Mouse (Mus musculus): Measurements from ENCODE around the gene Rassf5. TPM values are rescaled to one million over a fixed set of nuclear protein-coding genes. Genes with fewer than 3 reads are reported as not detected.
A peak's percentile ranks its signal among the peaks of the same experiment; 100 is the strongest.

Gene Rassf5
- polyA plus RNA-seq, 1 experiment from 2014 or later: 7.5 TPM

DNA sequence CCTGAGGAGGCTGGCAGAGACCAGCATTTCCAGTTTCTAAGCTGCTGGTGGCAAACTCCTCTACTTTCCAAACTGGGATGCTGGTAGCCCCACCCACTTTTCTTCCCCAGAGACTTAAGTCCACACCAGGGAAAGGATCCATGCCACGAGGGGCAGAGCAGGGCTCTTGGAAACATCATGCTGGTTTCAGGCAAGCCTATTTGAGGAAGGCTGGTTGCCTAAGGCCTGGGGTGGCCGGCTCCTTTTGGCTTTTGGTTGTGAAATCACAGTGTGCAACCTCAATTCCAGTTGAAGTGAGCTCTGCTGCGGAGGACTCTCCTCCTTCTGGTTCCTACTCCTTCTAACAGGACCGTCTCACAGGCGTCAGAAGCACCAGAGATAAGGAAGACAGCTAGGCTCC is 41.7 kb upstream of the Rassf5 start:
- peak; percentile 34 for ATAC-seq
- Histone ChIP-seq H3K4me3 (ENCODE audit: low read depth, low read length) (no peak overlapping the region), H3K27me3 (replicated peaks; ENCODE audit: insufficient read depth, low read length) (no peaks in the 10 kb centered on the region), H3K4me2 (replicated peaks; ENCODE audit: low read depth, low read length) (no peak overlapping the region), H3K4me1 (ENCODE audit: insufficient read depth, low read depth, low read length) (no peaks in the 10 kb centered on the region; the same call in 1 of the 2 replicates), H3K36me3 (ENCODE audit: insufficient read depth, low read length) (peaks cover 11% of the 10 kb centered on the region; the same call in 1 of the 2 replicates), H3K9me3 (ENCODE audit: low read length) (no peaks in the 10 kb centered on the region), H3K9ac (replicated peaks; ENCODE audit: low read depth) (no peak overlapping the region), H3K27ac (ENCODE audit: low read length) (no peak overlapping the region)
- TF ChIP-seq CTCF (IDR thresholded peaks at IDR 0.05): no peak
- TF ChIP-seq EP300 (IDR thresholded peaks at IDR 0.05): no peak
- 39% methylated on average over 5 of the region's 5 CpGs for WGBS
- DNase-seq (ENCODE audit: low spot score): peak; percentile 58

DNA sequence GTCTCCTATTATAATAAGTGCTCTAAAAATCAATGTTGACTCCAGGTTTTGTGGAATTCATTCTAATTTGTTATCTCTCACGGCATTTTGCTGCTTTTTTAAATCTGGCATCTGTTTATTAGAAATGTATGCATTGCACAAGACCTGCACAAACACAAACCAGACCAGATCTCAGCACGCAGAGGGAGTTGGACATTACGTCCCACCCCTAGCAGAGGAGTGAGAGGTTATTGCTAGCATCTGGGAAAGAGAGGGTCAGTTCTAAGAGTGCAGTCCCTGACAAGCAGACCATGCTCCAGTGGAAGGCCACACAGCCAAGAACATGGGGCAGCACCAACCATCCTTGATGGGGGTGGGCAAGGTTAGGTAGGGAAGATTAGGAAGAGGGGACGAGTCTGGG is 39.6 kb upstream of the Rassf5 start:
- peaks cover 11% of the 10 kb centered on the region; the same call in 1 of the 2 replicates for H3K36me3 ChIP-seq (ENCODE audit: insufficient read depth, low read length)
- no peaks in the 10 kb centered on the region; the same call in 1 of the 2 replicates for H3K4me1 ChIP-seq (ENCODE audit: insufficient read depth, low read depth, low read length)
- H3K27ac ChIP-seq (ENCODE audit: low read length): no peak overlapping the region
- DNase-seq (ENCODE audit: low spot score) (peak; percentile 50), ATAC-seq (peak; percentile 42)
- no peak overlapping the region for H3K9ac ChIP-seq (replicated peaks; ENCODE audit: low read depth)
- WGBS: 64% methylated on average over 4 of the region's 4 CpGs
- no peak overlapping the region for H3K4me2 ChIP-seq (replicated peaks; ENCODE audit: low read depth, low read length)
- H3K9me3 ChIP-seq (ENCODE audit: low read length): no peaks in the 10 kb centered on the region
- H3K27me3 ChIP-seq (replicated peaks; ENCODE audit: insufficient read depth, low read length): no peaks in the 10 kb centered on the region
- H3K4me3 ChIP-seq (ENCODE audit: low read depth, low read length): no peak overlapping the region
- TF ChIP-seq EP300 (IDR thresholded peaks at IDR 0.05): peak; percentile 12; the same call in 1 of the 2 replicates
- no peak for TF ChIP-seq CTCF (IDR thresholded peaks at IDR 0.05)

DNA sequence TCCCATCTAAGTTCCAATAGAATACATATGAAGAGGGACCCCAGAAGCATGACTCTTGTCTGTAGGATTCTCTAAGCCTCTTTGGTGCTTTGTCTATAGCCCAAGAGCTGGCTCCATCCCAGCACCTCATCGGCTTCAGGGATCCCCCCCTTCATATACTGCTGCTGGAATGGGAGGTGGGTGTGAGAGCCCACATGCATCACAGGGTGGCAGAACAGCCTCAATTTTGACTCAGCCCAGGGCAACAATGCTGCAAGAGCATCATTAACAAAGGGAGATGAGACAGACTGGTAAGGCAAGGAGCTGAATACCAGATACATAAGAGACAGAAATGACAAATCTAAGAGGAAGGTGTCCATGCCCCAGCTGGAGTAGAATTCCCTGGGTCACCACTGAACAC is 39.1 kb upstream of the Rassf5 start:
- H3K9ac ChIP-seq (replicated peaks; ENCODE audit: low read depth): no peak overlapping the region
- H3K27ac ChIP-seq (ENCODE audit: low read length): no peak overlapping the region
- H3K4me2 ChIP-seq (replicated peaks; ENCODE audit: low read depth, low read length): no peak overlapping the region
- DNase-seq (ENCODE audit: low spot score) (no peak), ATAC-seq (no peak)
- WGBS: 65% methylated on average over 1 of the region's 1 CpGs
- peaks cover 1% of the 10 kb centered on the region; the same call in 1 of the 2 replicates for H3K4me1 ChIP-seq (ENCODE audit: insufficient read depth, low read depth, low read length)
- no peaks in the 10 kb centered on the region for H3K27me3 ChIP-seq (replicated peaks; ENCODE audit: insufficient read depth, low read length)
- H3K9me3 ChIP-seq (ENCODE audit: low read length): no peaks in the 10 kb centered on the region
- TF ChIP-seq EP300 (IDR thresholded peaks at IDR 0.05) (no peak), CTCF (IDR thresholded peaks at IDR 0.05) (no peak)
- peaks cover 9% of the 10 kb centered on the region; the same call in 1 of the 2 replicates for H3K36me3 ChIP-seq (ENCODE audit: insufficient read depth, low read length)
- H3K4me3 ChIP-seq (ENCODE audit: low read depth, low read length): no peak overlapping the region

DNA sequence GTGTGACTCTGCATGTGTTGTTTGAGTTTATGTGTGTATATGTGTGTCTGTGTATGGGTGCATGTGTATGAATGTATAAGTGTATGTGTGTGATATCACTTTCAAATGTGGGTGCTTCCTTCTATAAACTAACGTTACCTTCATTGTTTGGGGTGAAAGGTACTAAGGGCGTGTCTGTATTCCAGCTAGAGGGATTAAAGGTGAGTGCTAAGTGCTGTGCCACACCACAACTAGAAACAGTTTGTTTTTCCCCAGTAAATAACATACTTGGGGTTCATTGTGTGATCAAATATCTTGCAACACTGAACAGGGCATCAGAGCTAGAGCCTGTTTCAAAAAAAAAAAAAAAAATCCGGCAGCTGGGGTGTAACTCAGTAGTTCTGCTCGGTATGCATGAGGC is 36.7 kb upstream of the Rassf5 start:
- Histone ChIP-seq H3K4me1 (ENCODE audit: insufficient read depth, low read depth, low read length) (peaks cover 6% of the 10 kb centered on the region; the same call in 1 of the 2 replicates), H3K4me2 (replicated peaks; ENCODE audit: low read depth, low read length) (no peak overlapping the region), H3K9ac (replicated peaks; ENCODE audit: low read depth) (no peak overlapping the region), H3K27me3 (replicated peaks; ENCODE audit: insufficient read depth, low read length) (no peaks in the 10 kb centered on the region), H3K4me3 (ENCODE audit: low read depth, low read length) (no peak overlapping the region), H3K9me3 (ENCODE audit: low read length) (no peaks in the 10 kb centered on the region), H3K36me3 (ENCODE audit: insufficient read depth, low read length) (no peaks in the 10 kb centered on the region), H3K27ac (ENCODE audit: low read length) (no peak overlapping the region)
- DNase-seq (ENCODE audit: low spot score) (no peak), ATAC-seq (0 out of 2 replicates have a peak, but pooled peaks have one; percentile 4)
- 49% methylated on average over 4 of the region's 4 CpGs for WGBS
- TF ChIP-seq EP300 (IDR thresholded peaks at IDR 0.05) (no peak), CTCF (IDR thresholded peaks at IDR 0.05) (no peak)

DNA sequence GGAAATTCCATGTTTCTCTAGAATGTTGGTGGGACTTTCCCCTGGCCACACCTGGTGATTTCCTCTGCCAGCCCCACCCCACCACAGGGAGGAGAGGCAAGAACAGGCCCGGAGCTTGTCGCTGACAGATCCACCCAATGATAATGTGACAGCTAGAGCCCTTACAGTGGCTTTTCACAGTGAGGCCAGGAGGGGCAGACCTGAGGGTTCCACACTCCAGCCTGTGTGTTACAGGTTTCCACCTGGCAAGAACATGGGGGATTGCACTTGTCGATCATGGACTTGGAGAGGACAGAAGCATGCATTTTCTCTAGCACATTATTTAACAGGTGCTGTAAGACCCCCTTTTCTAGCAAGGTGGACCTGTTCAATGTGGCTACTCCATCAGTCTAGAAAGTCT is 35.2 kb upstream of the Rassf5 start:
- Histone ChIP-seq H3K27ac (ENCODE audit: low read length) (no peak overlapping the region), H3K4me2 (replicated peaks; ENCODE audit: low read depth, low read length) (no peak overlapping the region), H3K4me1 (ENCODE audit: insufficient read depth, low read depth, low read length) (peaks cover 6% of the 10 kb centered on the region; the same call in 1 of the 2 replicates), H3K36me3 (ENCODE audit: insufficient read depth, low read length) (no peaks in the 10 kb centered on the region), H3K4me3 (ENCODE audit: low read depth, low read length) (no peak overlapping the region), H3K9ac (replicated peaks; ENCODE audit: low read depth) (no peak overlapping the region), H3K27me3 (replicated peaks; ENCODE audit: insufficient read depth, low read length) (no peaks in the 10 kb centered on the region), H3K9me3 (ENCODE audit: low read length) (no peaks in the 10 kb centered on the region)
- ATAC-seq (no peak), DNase-seq (ENCODE audit: low spot score) (no peak)
- TF ChIP-seq EP300 (IDR thresholded peaks at IDR 0.05) (no peak), CTCF (IDR thresholded peaks at IDR 0.05) (no peak)
- WGBS: 28% methylated on average over 3 of the region's 3 CpGs

DNA sequence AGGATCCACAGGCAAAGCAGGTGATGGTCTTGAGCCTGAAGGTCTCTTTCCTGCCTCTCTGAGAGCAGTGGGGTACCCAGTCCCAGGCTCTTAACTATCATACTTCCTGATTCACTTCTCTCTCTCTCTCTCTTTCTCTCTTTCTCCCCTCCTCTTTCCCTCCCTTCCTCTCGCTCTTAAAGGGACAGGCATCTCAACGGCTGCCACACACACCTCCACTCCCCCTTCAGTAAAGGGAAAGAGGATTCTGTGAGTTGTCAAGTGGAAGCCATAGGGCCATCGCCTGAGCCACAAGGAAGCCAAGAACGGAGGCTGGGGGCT is 34.4 kb upstream of the Rassf5 start, which contains the start of gene Ikbke:
Gene Ikbke (minus strand): TSS at position 151 of the 321 bp plus-strand sequence.
- peak within 1 kb of the TSS; percentile 19; the same call in 1 of the 2 replicates for H3K9ac ChIP-seq (replicated peaks; ENCODE audit: low read depth)
- 22% methylated on average over 4 of the region's 4 CpGs for WGBS
- no peak for ATAC-seq

More for the DNA sequence above, 34.4 kb upstream of the Rassf5 start, which contains the start of gene Ikbke:
- Histone ChIP-seq H3K27me3 (replicated peaks; ENCODE audit: insufficient read depth, low read length) (no peaks in the 10 kb centered on the region), H3K4me1 (ENCODE audit: insufficient read depth, low read depth, low read length) (peaks cover 6% of the 10 kb centered on the region; the same call in 1 of the 2 replicates), H3K9me3 (ENCODE audit: low read length) (no peaks in the 10 kb centered on the region), H3K27ac (ENCODE audit: low read length) (no peak within 1 kb of the TSS), H3K4me2 (replicated peaks; ENCODE audit: low read depth, low read length) (peak within 1 kb of the TSS; percentile 49), H3K36me3 (ENCODE audit: insufficient read depth, low read length) (no peaks in the 10 kb centered on the region), H3K4me3 (ENCODE audit: low read depth, low read length) (peak within 1 kb of the TSS; percentile 32)
- TF ChIP-seq EP300 (IDR thresholded peaks at IDR 0.05) (no peak), CTCF (IDR thresholded peaks at IDR 0.05) (no peak)
- DNase-seq (ENCODE audit: low spot score): peak; percentile 37

All from lung, postnatal 0 days (tissue).